Mouse (Mus musculus): ENCODE measurements around the gene Tecpr1.

The Tecpr1 gene

GRCm38 (mm10) chr5:144251876-144252577, 28.6 kb upstream of the Tecpr1 start:
- peak; percentile 17 to 26 for DNase-seq (ENCODE audit: low spot score in 2 of 2)

- DNase-seq (ENCODE audit: low spot score in 2 of 2): no peak
Observed at GRCm38 (mm10) chr5:144249871-144250270, 26.5 kb upstream of the Tecpr1 start.

- DNase-seq (ENCODE audit: low spot score in 2 of 2): peak in 1 of 2 experiments; percentile 47
Observed at GRCm38 (mm10) chr5:144247906-144248585, 24.6 kb upstream of the Tecpr1 start.

GRCm38 (mm10) chr5:144247307-144247706, 23.9 kb upstream of the Tecpr1 start:
- DNase-seq (ENCODE audit: low spot score in 2 of 2): no peak

- DNase-seq (ENCODE audit: low spot score in 2 of 2): no peak
Observed at GRCm38 (mm10) chr5:144246669-144247068, 23.3 kb upstream of the Tecpr1 start.

- no peak for DNase-seq (ENCODE audit: low spot score in 2 of 2)
Observed at GRCm38 (mm10) chr5:144245592-144245991, 22.2 kb upstream of the Tecpr1 start.

- DNase-seq (ENCODE audit: low spot score in 2 of 2): no peak
Observed at GRCm38 (mm10) chr5:144243901-144244487, 20.6 kb upstream of the Tecpr1 start, which contains the start of gene Bri3. Gene Bri3 (plus strand): TSS chr5:144244437.

GRCm38 (mm10) chr5:144238969-144239368, 15.6 kb upstream of the Tecpr1 start:
- DNase-seq (ENCODE audit: low spot score in 2 of 2): no peak

- no peak for DNase-seq (ENCODE audit: low spot score in 2 of 2)
Observed at GRCm38 (mm10) chr5:144234714-144235113, 11.3 kb upstream of the Tecpr1 start.

- no peak for DNase-seq (ENCODE audit: low spot score in 2 of 2)
Observed at GRCm38 (mm10) chr5:144234222-144234621, 10.8 kb upstream of the Tecpr1 start.

GRCm38 (mm10) chr5:144232531-144232930, 9.1 kb upstream of the Tecpr1 start:
- no peak for DNase-seq (ENCODE audit: low spot score in 2 of 2)

GRCm38 (mm10) chr5:144231410-144231809, 8.0 kb upstream of the Tecpr1 start:
- DNase-seq (ENCODE audit: low spot score in 2 of 2): no peak

GRCm38 (mm10) chr5:144230216-144230615, 6.8 kb upstream of the Tecpr1 start:
- no peak for DNase-seq (ENCODE audit: low spot score in 2 of 2)

- DNase-seq (ENCODE audit: low spot score in 2 of 2): no peak
Observed at GRCm38 (mm10) chr5:144226220-144226619, 2.8 kb upstream of the Tecpr1 start.

- no peak for DNase-seq (ENCODE audit: low spot score in 2 of 2)
Observed at GRCm38 (mm10) chr5:144223899-144224816, 743 bp upstream of the Tecpr1 start.

GRCm38 (mm10) chr5:144222811-144223502, 458 bp downstream of the Tecpr1 start:
- DNase-seq (ENCODE audit: low spot score in 2 of 2): peak; percentile 21

- DNase-seq (ENCODE audit: low spot score in 2 of 2): peak; percentile 31 to 44
Observed at GRCm38 (mm10) chr5:144221305-144221704, 2.1 kb downstream of the Tecpr1 start.

- DNase-seq (ENCODE audit: low spot score in 2 of 2): no peak
Observed at GRCm38 (mm10) chr5:144219936-144220335, 3.5 kb downstream of the Tecpr1 start.

- DNase-seq (ENCODE audit: low spot score in 2 of 2): no peak
Observed at GRCm38 (mm10) chr5:144219306-144219705, 4.1 kb downstream of the Tecpr1 start.

GRCm38 (mm10) chr5:144218061-144218460, 5.4 kb downstream of the Tecpr1 start:
- no peak for DNase-seq (ENCODE audit: low spot score in 2 of 2)

GRCm38 (mm10) chr5:144215992-144216391, 7.4 kb downstream of the Tecpr1 start:
- no peak for DNase-seq (ENCODE audit: low spot score in 2 of 2)
